ENCODE assay signal across 19 mouse cellular contexts in the genomic region with DNA sequence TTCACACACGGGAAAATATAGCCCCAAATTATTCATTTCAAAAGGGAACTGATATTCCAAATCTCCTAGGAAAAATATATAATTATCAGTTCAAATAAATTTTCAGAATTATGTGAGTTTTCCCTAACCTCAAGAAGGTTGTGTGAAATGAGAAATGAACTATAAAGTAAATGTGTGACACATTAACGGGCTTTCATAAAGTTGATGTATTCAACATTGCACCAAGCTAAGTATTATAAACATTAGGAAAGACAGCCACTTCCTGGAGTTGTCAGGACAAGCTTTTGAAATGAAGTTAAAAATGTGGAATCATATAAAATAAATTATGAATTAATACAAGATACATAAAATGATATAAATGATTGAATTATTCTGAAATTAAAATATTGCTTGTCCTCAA.
A peak's percentile ranks its signal among the peaks of the same experiment; 100 is the strongest.
DNase-seq lines count a peak whose midpoint lies in the region; ATAC-seq and TF ChIP-seq lines count a peak whose summit lies in the region.
"Had no signal": no experiment of that assay in that cellular context is flagged by ENCODE, and none has a peak within 500 bp of the region (broad histone marks: within the 10 kb centered on the region; RNA-seq: fewer than 3 reads in every experiment).

No protein-coding gene starts in this region.

- H3K4me3 ChIP-seq in kidney, embryonic 16.5 days (ENCODE audit: low read length), result no peak overlapping the region
- H3K4me3 ChIP-seq in kidney, embryonic 15.5 days (replicated peaks), result no peak overlapping the region
- H3K4me3 ChIP-seq in kidney, postnatal 0 days (replicated peaks; ENCODE audit: low read depth, low read length), result no peak overlapping the region
- no peak overlapping the region for H3K4me3 ChIP-seq in kidney, embryonic 14.5 days (ENCODE audit: low read length)

- TF ChIP-seq CTCF in kidney, postnatal 0 days (IDR thresholded peaks at IDR 0.05; ENCODE audit: low read depth), result no peak

- no peak overlapping the region for H3K27ac ChIP-seq in kidney, embryonic 16.5 days (ENCODE audit: low read length)
- no peak overlapping the region for H3K27ac ChIP-seq in kidney, embryonic 15.5 days
- no peak overlapping the region for H3K27ac ChIP-seq in kidney, postnatal 0 days
- no peak overlapping the region for H3K27ac ChIP-seq in kidney, embryonic 14.5 days (ENCODE audit: low read depth, low read length)

- no peak overlapping the region for H3K4me2 ChIP-seq in kidney, embryonic 16.5 days (replicated peaks; ENCODE audit: low read depth, low read length)
- H3K4me2 ChIP-seq in kidney, embryonic 15.5 days, result no peak overlapping the region
- no peak overlapping the region for H3K4me2 ChIP-seq in kidney, postnatal 0 days (ENCODE audit: low read length)
- H3K4me2 ChIP-seq in kidney, embryonic 14.5 days (replicated peaks; ENCODE audit: low read depth, low read length), result no peak overlapping the region

- 57% methylated on average over 2 of the region's 2 CpGs for WGBS in kidney, embryonic 16.5 days
- 58% methylated on average over 2 of the region's 2 CpGs for WGBS in kidney, embryonic 15.5 days
- 65% methylated on average over 2 of the region's 2 CpGs for WGBS in kidney, postnatal 0 days
- WGBS in kidney, embryonic 14.5 days, result 69% methylated on average over 2 of the region's 2 CpGs

- peak; percentile 77 for DNase-seq in kidney, postnatal 0 days (ENCODE audit: low spot score)
- DNase-seq: adrenal gland, adult 2 months; adrenal gland, adult 8-10 months; adrenal gland, postnatal 10 days; adrenal gland, postnatal 14 days; adrenal gland, postnatal 25 days; adrenal gland, postnatal 36 days; B cell, adult 2 months; cerebellum, adult 11 months; cerebellum, adult 11-12 months; cerebellum, adult 18-20 months had no signal

- H3K9ac ChIP-seq in kidney, embryonic 16.5 days (replicated peaks; ENCODE audit: low read length), result no peak overlapping the region
- H3K9ac ChIP-seq in kidney, embryonic 15.5 days, result no peak overlapping the region
- H3K9ac ChIP-seq in kidney, postnatal 0 days (ENCODE audit: low read depth, low read length), result no peak overlapping the region
- no peak overlapping the region for H3K9ac ChIP-seq in kidney, embryonic 14.5 days (ENCODE audit: low read depth, low read length)

- no peaks in the 10 kb centered on the region for H3K4me1 ChIP-seq in kidney, embryonic 16.5 days (ENCODE audit: insufficient read depth, low read length)
- H3K4me1 ChIP-seq in kidney, embryonic 15.5 days, result no peaks in the 10 kb centered on the region
- H3K4me1 ChIP-seq in kidney, postnatal 0 days (replicated peaks; ENCODE audit: insufficient read depth, low read length), result no peaks in the 10 kb centered on the region
- no peaks in the 10 kb centered on the region for H3K4me1 ChIP-seq in kidney, embryonic 14.5 days (ENCODE audit: control insufficient read depth, insufficient read depth, low read length)

- no peaks in the 10 kb centered on the region for H3K9me3 ChIP-seq in kidney, embryonic 16.5 days (ENCODE audit: low read length)
- H3K9me3 ChIP-seq in kidney, embryonic 15.5 days (replicated peaks), result no peaks in the 10 kb centered on the region
- H3K9me3 ChIP-seq in kidney, postnatal 0 days (replicated peaks; ENCODE audit: low read length), result no peaks in the 10 kb centered on the region
- H3K9me3 ChIP-seq in kidney, embryonic 14.5 days (ENCODE audit: control insufficient read depth, low read length), result peaks cover 3% of the 10 kb centered on the region; the same call in 1 of the 2 replicates
- H3K9me3 ChIP-seq: G1E had no signal

- H3K27me3 ChIP-seq in kidney, embryonic 16.5 days (ENCODE audit: insufficient read depth, low read length), result no peaks in the 10 kb centered on the region
- no peaks in the 10 kb centered on the region for H3K27me3 ChIP-seq in kidney, embryonic 15.5 days
- H3K27me3 ChIP-seq in kidney, postnatal 0 days (ENCODE audit: insufficient read depth, low read length), result no peaks in the 10 kb centered on the region
- H3K27me3 ChIP-seq in kidney, embryonic 14.5 days (ENCODE audit: control insufficient read depth, insufficient read depth, low read length), result no peaks in the 10 kb centered on the region
- H3K27me3 ChIP-seq: CH12.LX, Patski had no signal

- no peaks in the 10 kb centered on the region for H3K36me3 ChIP-seq in kidney, embryonic 16.5 days (ENCODE audit: insufficient read depth, low read length)
- H3K36me3 ChIP-seq in kidney, embryonic 15.5 days, result no peaks in the 10 kb centered on the region
- no peaks in the 10 kb centered on the region for H3K36me3 ChIP-seq in kidney, postnatal 0 days (ENCODE audit: insufficient read depth, low read length)
- no peaks in the 10 kb centered on the region for H3K36me3 ChIP-seq in kidney, embryonic 14.5 days (ENCODE audit: control insufficient read depth, insufficient read depth, low read length)
- H3K36me3 ChIP-seq: G1E had no signal

- 0 out of 2 replicates have a peak, but pooled peaks have one; percentile 73 for ATAC-seq in kidney, embryonic 16.5 days (ENCODE audit: low FRiP score, low TSS enrichment)
- no peak for ATAC-seq in kidney, embryonic 15.5 days (replicated peaks; ENCODE audit: low FRiP score)
- no peak for ATAC-seq in kidney, postnatal 0 days (replicated peaks; ENCODE audit: low FRiP score, low read depth)
- no peak for ATAC-seq in kidney, embryonic 14.5 days (ENCODE audit: low FRiP score, low TSS enrichment)
- ATAC-seq: activated CD4-positive, CD25-positive, alpha-beta regulatory T cell, adult 4 months; CD4-positive, CD25-positive, alpha-beta regulatory T cell, adult 4 months; Patski had no signal
